Mouse (Mus musculus) olfactory bulb, adult 2 months (tissue): Measurements from ENCODE around the gene Hipk2. TPM values are rescaled to one million over a fixed set of nuclear protein-coding genes. Genes with fewer than 3 reads are reported as not detected.

Experiments used
- H3K27ac ChIP-seq: fragments of 200-500 bp; 2 replicates; pipeline ENCODE4 v1.5.1; 2012; ENCODE audit warnings: low read depth, low read length; ENCODE audit not compliant: insufficient read depth
- H3K4me1 ChIP-seq: fragments of 200-500 bp; 2 replicates; pipeline ENCODE4 v1.6.1; 2012; ENCODE audit warnings: low read length; ENCODE audit not compliant: control insufficient read depth, insufficient read depth
- H3K4me3 ChIP-seq: fragments of 200-500 bp; 2 replicates; pipeline ENCODE4 v1.5.1; 2012; ENCODE audit warnings: mild to moderate bottlenecking, low read depth, low read length, moderate library complexity; ENCODE audit not compliant: insufficient read depth
- CTCF ChIP-seq: fragments of 200-500 bp; IDR thresholded peaks from 2 replicates; pipeline ENCODE4 v1.5.1; 2012; ENCODE audit warnings: low read depth, mild to moderate bottlenecking, low read length, moderate library complexity; ENCODE audit not compliant: insufficient read depth
- POLR2A ChIP-seq: fragments of 200-500 bp; IDR thresholded peaks from 2 replicates; pipeline ENCODE4 v1.6.1; 2012; ENCODE audit warnings: mild to moderate bottlenecking, low read depth, low read length, moderate library complexity; ENCODE audit not compliant: insufficient read depth
- WGBS: fragments of 180-500 bp; shearing (Covaris S2); methylation state at CpG from one replicate; pipeline ENCODE4 v1.1.7; 2018; 5-methylcytosine and 5-hydroxymethylcytosine counted together
- polyA plus RNA-seq: library from polyadenylated mRNA; stranded (reverse); fragments of >200 nt; gene quantifications from 2 replicates; pipeline ENCODE4 v1.2.4, GENCODE M21; 2012; ENCODE audit warnings: low replicate concordance; ENCODE audit not compliant: missing spikeins, insufficient read depth, insufficient read length

Gene Hipk2
- polyA plus RNA-seq, 1 experiment: not detected

DNA sequence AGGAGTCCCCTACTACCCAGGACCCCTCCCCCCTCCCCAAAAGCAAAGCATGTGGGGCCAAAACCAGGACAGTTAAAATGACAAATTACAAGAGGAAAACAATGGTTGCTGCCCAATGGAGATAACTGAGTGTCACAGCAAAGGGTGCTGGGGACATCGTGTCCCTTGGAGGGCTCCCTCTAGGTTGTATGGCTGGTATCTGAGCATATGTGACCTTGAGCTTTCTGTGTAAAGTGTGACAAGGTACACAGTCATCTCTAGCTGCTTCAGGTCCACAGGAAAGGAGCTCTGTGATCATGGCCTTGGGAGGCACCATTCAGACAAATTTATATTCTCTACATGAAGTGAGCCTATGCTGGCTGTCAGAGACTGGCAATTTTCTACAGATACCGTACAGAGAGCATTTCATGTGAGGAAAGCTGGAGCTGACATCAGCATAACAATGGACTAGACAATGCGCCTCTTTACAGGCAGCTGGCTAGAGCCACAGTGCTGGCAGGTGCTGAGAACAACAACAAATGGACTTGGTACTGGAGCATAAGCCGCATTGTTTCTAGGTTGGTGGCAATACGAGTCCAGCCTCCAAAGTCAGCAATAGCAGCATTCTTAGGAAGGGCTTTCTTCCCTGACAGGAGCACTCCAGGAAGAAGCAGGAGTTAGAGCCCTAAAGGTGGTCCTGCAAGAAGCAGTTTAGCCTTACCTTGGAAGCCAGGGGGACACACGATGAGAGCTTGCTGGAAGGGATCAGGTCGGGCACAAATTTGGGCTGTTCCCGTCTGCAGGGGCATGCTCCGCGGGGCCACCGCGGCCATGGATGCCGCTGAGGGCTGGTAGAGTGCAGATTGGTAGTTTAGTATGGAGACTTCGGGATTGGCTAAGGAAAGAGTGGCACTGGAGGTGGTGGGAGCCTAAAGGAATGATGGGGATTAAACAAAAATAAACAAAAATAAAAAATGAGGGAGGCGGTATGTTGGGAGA lies 145.5 kb downstream of the Hipk2 start:
- H3K4me1 ChIP-seq: no peaks in the 10 kb centered on the region
- H3K27ac ChIP-seq: no peak overlapping the region
- WGBS: 77% methylated on average over 15 of the region's 15 CpGs
- TF ChIP-seq POLR2A (no peak), CTCF (no peak)
- H3K4me3 ChIP-seq: no peak overlapping the region

- Histone ChIP-seq H3K4me3 (no peak overlapping the region), H3K27ac (no peak overlapping the region), H3K4me1 (no peaks in the 10 kb centered on the region)
- 96% methylated on average over 3 of the region's 3 CpGs for WGBS
- TF ChIP-seq CTCF (no peak), POLR2A (no peak)
Measured at GRCm38 (mm10) chr6:38725515-38725914, 150.4 kb downstream of the Hipk2 start.

DNA sequence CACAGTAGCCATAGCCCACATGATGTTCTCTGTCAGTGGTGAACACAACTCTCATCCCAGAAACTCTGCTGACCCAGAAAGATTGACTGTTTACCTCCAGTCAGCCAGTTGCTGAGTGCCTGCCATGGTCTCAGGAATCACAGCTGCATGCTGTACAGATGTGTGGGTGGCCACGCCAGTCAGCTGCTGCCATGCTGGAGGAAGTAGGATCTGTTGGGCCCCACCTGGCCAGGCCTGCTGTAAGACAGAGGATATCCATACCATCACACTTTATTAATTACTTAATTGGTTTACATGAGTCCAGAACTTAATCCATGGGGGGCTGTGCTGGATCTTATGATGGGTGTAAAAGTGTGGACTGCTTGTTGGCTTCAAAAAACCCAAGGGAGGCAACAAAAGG lies 154.6 kb downstream of the Hipk2 start:
- TF ChIP-seq POLR2A (no peak), CTCF (no peak)
- H3K4me1 ChIP-seq: no peaks in the 10 kb centered on the region
- no peak overlapping the region for H3K27ac ChIP-seq
- H3K4me3 ChIP-seq: no peak overlapping the region
- 83% methylated on average over 1 of the region's 1 CpGs for WGBS

- H3K27ac ChIP-seq: no peak overlapping the region
- no peak overlapping the region for H3K4me3 ChIP-seq
- WGBS: 45% methylated on average over 6 of the region's 6 CpGs
- TF ChIP-seq CTCF (no peak), POLR2A (no peak)
- no peaks in the 10 kb centered on the region for H3K4me1 ChIP-seq
Measured at GRCm38 (mm10) chr6:38719229-38719628, 156.7 kb downstream of the Hipk2 start.

DNA sequence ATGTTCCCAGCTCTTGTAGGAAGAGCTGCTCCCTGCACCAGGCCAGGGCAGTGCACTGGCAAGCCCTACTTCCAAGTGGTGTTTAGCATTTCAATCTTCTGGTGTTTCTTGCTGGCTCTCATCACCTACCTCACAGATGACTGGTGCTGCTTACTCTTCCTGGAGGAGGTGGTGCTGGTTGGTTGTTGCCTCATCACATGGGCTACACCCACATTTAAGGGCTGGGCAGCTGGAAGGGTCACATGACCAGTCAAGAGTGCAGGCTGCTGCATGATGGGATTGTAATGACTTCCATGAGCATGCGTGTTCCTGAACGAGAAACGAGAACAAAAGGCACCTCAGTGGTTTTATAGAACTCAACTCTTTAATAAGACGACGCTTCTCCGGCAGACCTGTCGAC lies 157.3 kb downstream of the Hipk2 start:
- no peak overlapping the region for H3K4me3 ChIP-seq
- no peak overlapping the region for H3K27ac ChIP-seq
- WGBS: 90% methylated on average over 7 of the region's 7 CpGs
- H3K4me1 ChIP-seq: no peaks in the 10 kb centered on the region
- TF ChIP-seq POLR2A (no peak), CTCF (no peak)

GRCm38 (mm10) chr6:38715881-38716280 lies 160.1 kb downstream of the Hipk2 start:
- no peak for TF ChIP-seq CTCF
- no peak for TF ChIP-seq POLR2A

DNA sequence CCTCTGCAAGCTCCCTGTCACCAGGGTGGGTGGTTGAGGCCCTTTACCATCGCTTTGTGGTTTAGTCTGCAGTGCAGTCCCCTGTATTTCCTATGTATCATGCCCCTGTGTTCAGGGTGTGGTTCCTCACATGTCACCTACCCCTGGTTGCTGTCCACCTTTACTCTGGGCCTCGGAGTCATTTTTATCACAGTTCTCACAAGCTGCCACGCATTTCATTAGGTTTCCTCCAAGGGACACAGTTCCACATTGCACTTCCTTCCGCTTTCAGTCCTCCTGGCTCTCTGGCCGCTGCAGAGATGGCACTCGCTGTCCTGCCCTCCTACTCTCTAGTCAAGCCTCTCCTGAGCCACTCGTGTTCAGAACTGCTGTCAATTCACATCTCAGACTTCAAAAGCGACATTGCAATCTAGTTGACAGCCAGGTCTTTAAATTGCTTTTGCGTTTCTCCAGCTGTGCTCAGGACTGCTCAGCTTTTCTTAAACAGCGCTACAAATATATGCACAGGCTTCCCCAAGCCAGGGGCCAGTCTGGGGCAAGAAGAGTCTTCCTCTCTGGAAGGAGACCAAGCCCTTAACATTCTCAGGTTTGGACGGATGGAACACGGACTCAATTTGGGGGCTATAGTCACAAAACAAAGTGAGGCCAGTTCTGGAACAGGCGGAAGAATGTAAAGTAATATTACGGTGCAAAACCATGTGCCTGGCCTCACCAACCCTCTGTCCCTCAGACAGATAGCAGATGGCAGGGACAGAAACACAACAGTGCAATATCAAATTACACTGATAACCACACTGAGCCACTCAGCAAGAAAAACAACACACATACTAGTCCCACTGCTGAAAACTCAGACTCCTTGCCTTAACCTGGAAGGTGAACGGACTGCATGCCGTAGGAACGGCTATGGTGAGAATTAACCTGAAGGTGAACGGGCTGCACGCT lies 161.7 kb downstream of the Hipk2 start:
- Histone ChIP-seq H3K27ac (no peak overlapping the region), H3K4me1 (no peaks in the 10 kb centered on the region), H3K4me3 (no peak overlapping the region)
- no peak for TF ChIP-seq POLR2A
- TF ChIP-seq CTCF: no peak
- 92% methylated on average over 19 of the region's 19 CpGs for WGBS

More at GRCm38 (mm10) chr6:38715881-38716280, 160.1 kb downstream of the Hipk2 start:
- Histone ChIP-seq H3K27ac (no peak overlapping the region), H3K4me3 (no peak overlapping the region), H3K4me1 (no peaks in the 10 kb centered on the region)
- 92% methylated on average over 16 of the region's 16 CpGs for WGBS

DNA sequence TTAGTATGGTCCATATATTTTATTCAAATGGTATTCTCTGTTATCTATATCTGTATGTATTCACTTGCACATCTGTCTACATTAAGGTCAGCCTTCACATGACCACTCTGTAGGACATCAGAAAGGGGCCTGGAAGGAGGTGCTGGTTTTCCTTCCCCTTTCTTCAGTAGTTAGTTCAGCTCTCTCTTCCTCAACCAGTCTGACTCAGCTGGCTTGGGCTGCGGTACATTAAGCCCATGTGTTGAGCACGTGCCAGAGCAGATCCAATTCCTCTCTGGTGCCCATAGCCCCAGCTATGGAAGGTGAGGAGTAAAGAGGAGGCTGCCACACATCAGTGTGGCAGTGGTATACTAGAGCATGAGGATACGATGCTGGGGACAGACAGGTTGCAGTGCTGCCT lies 165.5 kb downstream of the Hipk2 start:
- 82% methylated on average over 3 of the region's 3 CpGs for WGBS
- no peak overlapping the region for H3K4me3 ChIP-seq
- no peak overlapping the region for H3K27ac ChIP-seq
- H3K4me1 ChIP-seq: no peaks in the 10 kb centered on the region
- TF ChIP-seq CTCF (no peak), POLR2A (no peak)
